Mouse (Mus musculus) hematopoietic stem cell, adult 5-6 weeks (primary cell): ENCODE data around the gene Iqgap2. TPM values are rescaled to one million over a fixed set of nuclear protein-coding genes. Genes with fewer than 3 reads are reported as not detected.

Experiments
- ATAC-seq, 2 experiments: fragments of 125-278 bp in 1 of 2; replicated peaks in 1 of 2; 2 replicates each; pipeline ENCODE4 v1.8.0; 2016 to 2017; ENCODE audit warnings: inconsistent platforms in 2 of 2, mild to moderate bottlenecking in 2 of 2, moderate number of reproducible peaks in 2 of 2, low read depth in 1 of 2, moderate TSS enrichment in 1 of 2; ENCODE audit not compliant: low FRiP score in 2 of 2, poor library complexity in 2 of 2, severe bottlenecking in 2 of 2, insufficient read depth in 1 of 2, low TSS enrichment in 1 of 2
- total RNA-seq: library from RNA; stranded (forward); fragments of 172-1452, 232-1000 nt; gene quantifications from 2 replicates; pipeline ENCODE4 v1.2.3, GENCODE M21; 2017

The Iqgap2 gene
- total RNA-seq, 1 experiment from 2014 or later, result 234 TPM

DNA sequence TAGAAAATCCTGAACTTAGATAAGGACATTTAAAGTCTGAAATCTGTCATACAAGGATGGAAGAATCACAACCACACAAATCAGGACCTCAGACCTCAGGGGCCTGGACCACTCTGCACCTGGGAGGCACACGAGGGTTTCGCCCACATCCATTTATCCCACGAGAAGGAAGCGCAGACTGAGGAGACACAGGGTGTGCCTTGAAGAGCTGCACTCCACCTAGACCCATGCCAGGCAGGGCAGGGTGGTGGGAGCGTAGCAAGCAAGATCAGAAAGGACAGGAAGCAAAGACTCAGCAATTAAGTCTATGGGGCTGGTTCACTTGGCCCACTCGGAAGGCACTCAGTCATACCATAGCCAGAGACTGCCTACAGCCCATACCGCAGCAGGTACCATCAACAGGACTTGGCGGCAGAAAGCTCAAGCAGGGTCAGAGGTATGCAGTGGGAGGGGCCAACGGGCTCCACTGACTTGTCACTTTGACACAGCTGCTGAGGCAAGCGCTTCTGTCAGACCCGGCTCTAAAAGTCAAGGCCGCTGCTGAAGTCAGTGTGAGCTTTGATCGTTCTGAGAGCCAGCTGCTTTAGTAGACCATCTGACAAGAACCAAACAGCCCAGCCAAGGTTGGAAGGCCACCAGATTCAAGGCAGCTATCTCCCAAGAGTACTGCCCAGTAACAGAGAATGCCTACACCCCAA is 86.1 kb downstream of the Iqgap2 start:
- no peak; a peak in 1 of 4 replicates for ATAC-seq

DNA sequence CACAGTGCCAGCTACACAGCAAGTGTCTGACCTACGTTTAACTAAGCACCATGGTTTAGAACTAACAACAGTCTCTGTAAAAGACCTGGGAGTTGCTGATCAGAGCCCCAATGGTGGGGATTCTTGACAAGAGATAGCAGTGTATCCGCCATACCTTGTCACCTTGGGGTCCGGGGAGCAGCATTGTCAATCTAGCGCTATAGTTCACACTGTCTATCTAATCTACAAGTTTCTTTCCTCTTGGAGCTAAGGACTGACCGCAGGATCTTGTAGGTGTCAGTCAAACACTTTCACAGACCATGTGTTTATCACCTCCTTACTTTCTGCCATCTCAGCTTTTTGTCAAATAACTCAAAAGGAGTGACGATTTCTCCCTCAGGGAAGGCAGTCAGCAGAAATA is 87.6 kb downstream of the Iqgap2 start:
- ATAC-seq, result 0 out of 4 replicates have a peak, but pooled peaks of 1 of the 2 experiments have one; percentile 22

GRCm38 (mm10) chr13:95800925-95801324 is 90.8 kb downstream of the Iqgap2 start:
- no peak for ATAC-seq

DNA sequence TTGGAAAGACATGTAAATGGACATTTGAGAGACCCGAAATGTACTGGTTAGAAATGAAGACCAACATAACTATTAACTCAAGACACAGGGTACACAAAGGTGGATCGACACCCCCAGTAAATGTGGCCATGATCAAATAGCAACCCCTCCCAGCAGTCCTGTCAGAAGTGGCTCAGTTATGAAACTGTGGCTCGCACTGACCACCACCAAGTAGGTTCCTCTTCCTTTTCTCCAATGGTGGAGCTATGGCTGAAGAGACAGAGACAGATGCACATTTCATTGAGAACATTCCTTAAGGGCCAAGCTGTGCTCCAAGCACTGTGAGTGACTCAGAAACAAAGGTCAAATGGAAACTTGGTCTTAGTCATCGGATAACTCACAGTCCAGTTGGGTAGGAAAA is 92.4 kb downstream of the Iqgap2 start:
- ATAC-seq, result no peak; a peak in 1 of 4 replicates

DNA sequence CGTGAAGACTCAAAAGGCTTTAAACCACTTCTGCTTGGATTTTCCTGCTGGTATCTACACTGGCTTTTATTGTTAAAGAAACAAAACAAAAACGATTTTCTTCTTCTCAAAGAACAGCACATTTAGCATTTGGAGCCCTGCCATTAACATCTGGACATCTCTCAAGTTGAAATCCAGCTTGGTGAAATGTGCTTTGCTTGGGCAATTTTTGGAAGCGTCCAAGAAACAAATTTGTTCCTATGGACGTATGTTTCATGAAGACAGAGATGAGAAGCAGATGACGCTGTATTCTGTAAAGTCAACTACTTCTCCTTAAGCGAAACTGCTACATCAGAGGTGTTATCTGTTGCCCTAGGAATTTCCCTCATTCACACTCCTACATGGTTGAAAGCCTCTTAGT is 93.0 kb downstream of the Iqgap2 start:
- no peak for ATAC-seq

GRCm38 (mm10) chr13:95797530-95797929 is 94.2 kb downstream of the Iqgap2 start:
- no peak for ATAC-seq

DNA sequence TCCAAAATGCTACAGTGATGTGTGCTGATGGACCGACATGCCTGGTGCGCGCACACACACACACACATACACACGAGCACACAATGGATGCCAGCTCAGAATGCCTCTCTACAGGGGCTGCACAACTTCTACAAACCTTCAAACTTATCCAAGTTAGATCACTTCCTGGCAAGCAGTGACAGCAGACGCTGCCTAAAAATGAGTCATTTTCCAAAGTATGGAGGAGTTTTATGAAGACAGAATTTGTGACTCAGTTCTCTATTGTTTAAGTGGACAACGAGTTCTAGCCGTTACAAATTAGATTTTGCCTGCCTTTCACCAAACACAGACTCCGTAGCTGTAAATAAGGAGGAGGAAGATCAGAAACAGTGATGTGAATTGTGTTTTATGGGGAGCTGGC is 97.4 kb downstream of the Iqgap2 start:
- ATAC-seq, result no peak

DNA sequence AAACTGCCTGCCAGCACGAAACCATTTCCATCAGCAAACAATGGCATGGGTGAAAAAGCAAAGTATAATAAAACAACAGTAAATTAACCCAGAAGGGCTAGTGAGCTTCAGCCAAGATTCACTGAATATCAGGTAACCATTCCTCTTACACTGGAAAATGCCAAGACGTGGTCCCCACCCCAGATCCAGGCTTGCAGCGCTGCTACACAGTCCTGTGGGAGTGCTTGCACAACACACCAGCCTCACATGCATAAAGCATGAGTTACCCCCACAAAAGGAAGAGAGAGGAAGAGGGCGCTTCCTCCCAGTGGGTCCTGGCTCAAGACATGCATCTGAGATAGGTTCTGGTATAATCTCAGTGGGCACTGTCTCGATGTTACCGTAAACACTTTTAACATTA is 100.8 kb downstream of the Iqgap2 start:
- peak; percentile 43 to 52; a peak in 1 of 4 replicates for ATAC-seq

GRCm38 (mm10) chr13:95788631-95789376 is 102.9 kb downstream of the Iqgap2 start:
- ATAC-seq, result peak; percentile 79 to 85

DNA sequence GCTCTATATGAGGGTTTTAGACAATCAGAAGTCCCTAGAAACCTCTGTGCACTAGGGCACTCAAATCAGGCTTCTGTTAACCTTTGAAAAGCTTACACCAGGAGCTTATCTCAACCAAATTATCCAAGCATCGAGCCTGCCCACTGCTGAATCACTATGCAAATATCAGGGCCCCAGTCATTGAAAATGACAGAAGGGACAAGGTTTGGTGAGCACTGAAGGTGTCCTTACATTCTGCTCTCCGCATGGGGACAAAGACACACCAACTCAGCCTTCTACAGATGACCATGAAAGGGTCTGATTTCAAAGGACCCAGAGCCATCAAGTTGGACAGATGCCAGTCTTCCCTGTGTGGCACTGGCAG is 108.8 kb downstream of the Iqgap2 start:
- no peak for ATAC-seq

- ATAC-seq, result no peak
Observed at GRCm38 (mm10) chr13:95782311-95782968, 109.3 kb downstream of the Iqgap2 start.

DNA sequence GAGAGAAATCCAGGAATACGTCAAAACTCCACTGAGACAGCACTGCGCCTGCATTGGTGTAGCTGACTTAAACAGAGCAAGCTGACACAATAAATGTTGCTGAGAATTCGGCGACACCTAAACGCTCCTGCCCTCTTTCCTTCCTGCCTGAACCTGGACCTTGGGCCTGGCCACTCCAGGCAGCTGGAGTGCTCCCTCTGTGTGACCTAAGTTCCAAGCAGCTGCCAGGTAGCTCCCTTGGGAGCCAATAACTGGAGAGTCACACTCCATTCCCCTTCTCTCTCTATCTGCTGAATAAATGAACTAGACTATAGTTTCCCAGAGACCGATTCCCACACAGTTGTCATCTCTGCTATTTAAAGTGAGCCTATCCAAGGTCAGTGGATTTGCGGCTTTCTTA is 111.7 kb downstream of the Iqgap2 start:
- ATAC-seq, result no peak

DNA sequence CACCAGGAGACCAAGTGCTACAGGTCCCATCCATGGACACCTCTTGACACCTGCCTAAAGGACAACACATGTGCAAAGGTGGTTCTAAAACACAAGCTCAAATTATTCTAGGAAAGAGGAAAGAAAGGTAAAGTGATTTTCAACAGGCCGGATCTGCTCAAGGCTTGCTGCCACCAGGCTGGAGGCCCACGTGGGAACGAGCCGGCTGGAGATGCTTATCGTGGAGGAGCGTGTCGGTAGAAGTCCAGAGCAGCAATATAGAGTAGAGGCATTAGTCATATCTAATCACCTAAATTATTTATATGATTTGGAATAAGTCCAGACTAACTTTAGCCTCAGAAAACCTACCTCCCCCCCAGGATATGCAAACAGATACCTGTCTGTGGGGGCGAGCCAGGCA is 112.5 kb downstream of the Iqgap2 start:
- 0 out of 4 replicates have a peak, but pooled peaks of 1 of the 2 experiments have one; percentile 19 for ATAC-seq

- peak; percentile 54 to 65; a peak in 2 of 4 replicates for ATAC-seq
Observed at GRCm38 (mm10) chr13:95778761-95779161, 113.0 kb downstream of the Iqgap2 start.

DNA sequence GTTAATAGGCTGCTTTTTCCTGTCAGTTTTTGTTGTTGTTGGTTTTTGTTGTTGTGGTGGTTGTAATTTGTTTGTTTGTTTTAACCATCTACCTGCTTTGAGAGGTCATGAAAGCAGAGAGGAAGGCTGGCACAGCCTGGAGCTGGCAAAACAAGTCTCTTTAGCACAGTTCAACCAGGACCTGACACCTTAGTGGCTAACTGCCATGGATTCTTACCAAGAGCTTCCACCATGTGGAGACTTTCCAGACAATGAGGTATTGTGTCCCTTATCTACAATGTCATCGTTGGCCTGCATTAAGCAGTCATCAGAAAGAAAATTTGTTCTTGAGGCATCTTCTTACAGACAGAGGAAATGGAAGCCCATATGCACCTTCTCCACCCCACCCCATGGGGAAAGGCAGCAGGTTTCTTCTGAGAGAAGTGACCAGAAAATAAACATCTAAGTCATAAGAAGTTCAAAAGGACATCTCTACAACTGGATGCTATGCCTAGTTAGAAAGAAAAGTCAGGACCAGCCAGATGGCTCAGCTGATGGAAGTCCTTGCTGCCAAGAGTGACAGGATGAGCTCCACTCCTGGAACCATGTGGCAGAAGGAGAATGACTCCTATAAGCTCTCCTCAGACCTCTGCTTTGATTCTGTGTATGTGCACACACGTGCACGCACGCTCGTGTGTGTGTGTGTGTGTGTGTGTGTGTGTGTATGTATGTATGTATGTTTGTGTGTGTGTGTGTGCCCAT is 113.9 kb downstream of the Iqgap2 start:
- no peak for ATAC-seq

DNA sequence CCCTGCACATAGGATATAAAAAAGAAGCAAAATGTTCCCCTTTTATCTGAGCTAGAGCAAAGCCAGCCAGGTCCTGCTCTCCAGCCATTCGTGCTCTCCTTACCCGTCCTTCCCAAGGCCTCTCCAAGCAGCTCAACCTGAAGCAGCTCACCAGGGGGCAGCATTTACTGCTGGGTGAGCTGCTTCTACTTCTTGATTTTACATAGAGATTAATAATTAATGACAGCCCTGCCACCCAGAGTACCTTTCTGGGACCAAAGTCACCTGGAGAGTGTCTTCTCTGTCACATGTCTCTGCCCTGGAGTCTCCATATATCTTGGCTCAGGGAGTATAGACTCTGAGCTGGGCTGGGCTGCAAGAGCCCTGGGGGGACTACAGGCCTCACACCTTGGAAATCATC is 114.5 kb downstream of the Iqgap2 start:
- peak; percentile 50 to 65; a peak in 2 of 4 replicates for ATAC-seq

GRCm38 (mm10) chr13:95774966-95775696 is 116.6 kb downstream of the Iqgap2 start:
- no peak for ATAC-seq
